Mouse (Mus musculus): ENCODE results near the gene Slc38a5. TPM values are rescaled to one million over a fixed set of nuclear protein-coding genes. Genes with fewer than 3 reads are reported as not detected.
A peak's percentile ranks its signal among the peaks of the same experiment; 100 is the strongest.
"Not testable (repeated sequence)": the region's sequence is repeated elsewhere in the genome, so short reads cannot be mapped to it uniquely, and the experiment has no call there.

Slc38a5 gene
- polyA plus RNA-seq, 1 experiment from 2014 or later: 3.4 TPM

GRCm38 (mm10) chrX:8252334-8253285 is 18.3 kb upstream of the Slc38a5 start, which contains the start of gene Ftsj1:
Gene Ftsj1, minus strand, starts transcription at chrX:8252406.
- no peaks in the 10 kb centered on the region for H3K36me3 ChIP-seq
- H3K4me1 ChIP-seq: peaks cover 4% of the 10 kb centered on the region; the same call in 1 of the 2 replicates
- peak; percentile 92 for ATAC-seq (replicated peaks; ENCODE audit: low FRiP score)
- no peaks in the 10 kb centered on the region for H3K27me3 ChIP-seq
- WGBS: 17% methylated on average over 45 of the region's 45 CpGs
- peak within 1 kb of the TSS; percentile 76 for H3K27ac ChIP-seq
- no peaks in the 10 kb centered on the region for H3K9me3 ChIP-seq (replicated peaks)
- peak within 1 kb of the TSS; percentile 61 for H3K4me3 ChIP-seq (replicated peaks)
- peak within 1 kb of the TSS; percentile 51 for H3K9ac ChIP-seq
- peak within 1 kb of the TSS; percentile 55 for H3K4me2 ChIP-seq

- H3K4me1 ChIP-seq: peaks cover 4% of the 10 kb centered on the region; the same call in 1 of the 2 replicates
- no peaks in the 10 kb centered on the region for H3K27me3 ChIP-seq
- no peak overlapping the region for H3K4me2 ChIP-seq
- H3K4me3 ChIP-seq (replicated peaks): no peak overlapping the region
- no peak for ATAC-seq (replicated peaks; ENCODE audit: low FRiP score)
- 81% methylated on average over 2 of the region's 2 CpGs for WGBS
- H3K27ac ChIP-seq: no peak overlapping the region
- no peak overlapping the region for H3K9ac ChIP-seq
- H3K36me3 ChIP-seq: no peaks in the 10 kb centered on the region
- H3K9me3 ChIP-seq (replicated peaks): no peaks in the 10 kb centered on the region
Measured at GRCm38 (mm10) chrX:8253711-8254110, 17.2 kb upstream of the Slc38a5 start.

DNA sequence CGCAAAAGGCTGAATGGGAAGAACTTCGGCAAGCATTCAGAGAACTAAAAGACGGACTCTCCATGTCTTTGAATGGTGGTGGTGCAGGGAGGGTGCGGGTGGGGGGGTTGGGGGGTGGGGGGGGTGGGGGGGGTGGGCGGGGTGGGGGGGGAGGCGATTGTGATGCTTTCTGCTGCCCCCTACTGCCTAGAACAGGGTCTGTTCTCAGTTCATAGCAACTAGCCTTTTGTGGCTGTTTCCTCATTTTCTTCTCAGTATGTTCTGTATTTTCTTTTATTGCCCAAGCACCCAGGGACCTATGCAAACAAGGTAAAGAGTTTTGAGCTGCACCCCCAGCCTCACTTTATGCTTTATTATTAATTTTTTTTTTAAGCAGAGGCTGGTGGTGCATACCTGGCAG is 15.1 kb upstream of the Slc38a5 start:
- H3K27me3 ChIP-seq: no peaks in the 10 kb centered on the region
- 41% methylated on average over 5 of the region's 6 CpGs for WGBS
- H3K9ac ChIP-seq: no peak overlapping the region
- no peaks in the 10 kb centered on the region for H3K9me3 ChIP-seq (replicated peaks)
- no peaks in the 10 kb centered on the region for H3K36me3 ChIP-seq
- H3K27ac ChIP-seq: no peak overlapping the region
- no peak for ATAC-seq (replicated peaks; ENCODE audit: low FRiP score)
- no peak overlapping the region for H3K4me2 ChIP-seq
- H3K4me3 ChIP-seq (replicated peaks): no peak overlapping the region
- peaks cover 4% of the 10 kb centered on the region; the same call in 1 of the 2 replicates for H3K4me1 ChIP-seq

DNA sequence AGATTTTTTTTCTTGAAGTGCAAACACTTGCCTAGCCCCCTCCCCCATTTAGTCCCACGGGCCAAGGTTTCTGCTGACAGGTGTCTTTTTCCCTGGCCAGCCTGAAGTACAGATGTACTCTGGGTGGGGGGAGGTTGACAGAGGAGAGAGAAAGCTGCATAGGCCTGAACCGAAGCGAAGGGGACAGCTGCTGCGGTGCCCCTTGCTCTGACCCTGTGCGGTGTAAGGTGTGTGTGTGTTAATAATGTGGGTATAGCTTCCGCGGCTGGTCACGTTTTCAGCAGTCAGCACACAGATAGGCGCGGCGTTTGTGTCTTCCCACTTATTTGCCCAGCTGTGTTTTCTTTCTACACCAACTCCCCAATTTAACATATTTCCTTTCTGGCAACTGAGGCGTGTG is 11.5 kb upstream of the Slc38a5 start:
- 65% methylated on average over 12 of the region's 12 CpGs for WGBS
- no peak overlapping the region for H3K4me3 ChIP-seq (replicated peaks)
- H3K27ac ChIP-seq: no peak overlapping the region
- no peaks in the 10 kb centered on the region for H3K27me3 ChIP-seq
- H3K4me1 ChIP-seq: no peaks in the 10 kb centered on the region
- ATAC-seq (replicated peaks; ENCODE audit: low FRiP score): 0 out of 2 replicates have a peak, but pooled peaks have one; percentile 49
- no peaks in the 10 kb centered on the region for H3K9me3 ChIP-seq (replicated peaks)
- H3K4me2 ChIP-seq: no peak overlapping the region
- H3K36me3 ChIP-seq: no peaks in the 10 kb centered on the region
- no peak overlapping the region for H3K9ac ChIP-seq

DNA sequence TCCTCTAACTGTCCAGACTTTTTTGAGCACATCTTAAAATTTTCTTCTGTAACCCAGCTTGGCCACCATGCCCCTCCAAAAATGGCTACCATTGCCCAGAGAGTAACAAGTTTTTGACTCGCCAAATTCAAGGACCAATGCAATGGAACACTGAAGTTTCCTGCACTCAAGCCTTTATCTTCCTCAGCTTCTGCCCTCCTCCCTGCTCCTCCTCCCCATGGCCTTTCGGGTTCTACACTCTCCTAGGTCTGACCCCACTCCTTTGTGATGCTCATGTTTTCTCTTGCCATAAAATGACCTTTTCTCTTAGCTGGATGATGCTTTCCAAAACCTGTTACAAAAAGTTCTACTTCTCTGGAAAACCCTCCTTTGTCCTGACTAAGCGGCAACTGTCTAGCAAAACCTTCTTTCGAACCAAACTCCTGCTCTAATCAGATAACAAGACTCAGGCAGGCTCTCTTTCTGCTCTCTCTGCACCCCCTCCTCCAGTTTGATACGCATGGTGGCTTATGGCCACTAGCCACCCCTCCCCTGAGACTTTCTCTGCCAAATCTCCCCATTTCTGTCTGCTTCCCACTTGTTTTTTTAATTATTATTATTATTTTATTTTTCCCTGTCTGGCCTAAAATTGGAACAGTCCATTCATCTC is 7.7 kb upstream of the Slc38a5 start:
- whole genome bisulfite sequencing: 83% methylated on average over 5 of the region's 5 CpGs

GRCm38 (mm10) chrX:8264222-8264621 is 6.7 kb upstream of the Slc38a5 start:
- no peaks in the 10 kb centered on the region for H3K27me3 ChIP-seq
- no peaks in the 10 kb centered on the region for H3K9me3 ChIP-seq (replicated peaks)
- no peak overlapping the region for H3K4me3 ChIP-seq (replicated peaks)
- no peak overlapping the region for H3K4me2 ChIP-seq
- WGBS: 90% methylated on average over 3 of the region's 3 CpGs
- H3K9ac ChIP-seq: no peak overlapping the region
- H3K27ac ChIP-seq: no peak overlapping the region
- no peaks in the 10 kb centered on the region for H3K4me1 ChIP-seq
- ATAC-seq (replicated peaks; ENCODE audit: low FRiP score): no peak
- no peaks in the 10 kb centered on the region for H3K36me3 ChIP-seq

More for the DNA sequence above, 7.7 kb upstream of the Slc38a5 start:
- H3K4me2 ChIP-seq: no peak overlapping the region
- H3K9ac ChIP-seq: no peak overlapping the region
- no peak for ATAC-seq (replicated peaks; ENCODE audit: low FRiP score)
- no peak overlapping the region for H3K4me3 ChIP-seq (replicated peaks)
- no peaks in the 10 kb centered on the region for H3K4me1 ChIP-seq
- no peaks in the 10 kb centered on the region for H3K9me3 ChIP-seq (replicated peaks)
- no peaks in the 10 kb centered on the region for H3K27me3 ChIP-seq
- no peaks in the 10 kb centered on the region for H3K36me3 ChIP-seq
- no peak overlapping the region for H3K27ac ChIP-seq

DNA sequence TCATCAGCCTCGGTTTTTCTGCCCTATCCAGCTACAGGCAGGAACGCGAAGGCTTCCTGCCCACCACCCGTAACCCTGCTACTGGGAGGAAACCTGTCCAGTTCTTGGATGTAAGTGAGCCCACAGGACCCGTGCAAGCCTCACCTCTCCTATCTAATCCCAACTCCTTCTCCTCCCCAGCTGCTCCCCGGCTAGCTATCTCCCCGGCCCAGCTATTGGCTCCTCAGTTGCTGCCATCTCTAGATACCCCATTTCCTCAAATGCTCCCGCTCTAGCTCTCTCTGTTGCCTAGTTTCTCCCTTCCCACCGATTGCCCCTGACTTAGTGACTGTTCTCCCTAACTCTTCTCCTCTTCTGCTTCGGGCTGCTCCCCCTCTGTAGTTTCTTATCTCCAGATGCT is 1.1 kb downstream of the Slc38a5 start:
- Histone ChIP-seq H3K27me3 (peaks cover 21% of the 10 kb centered on the region), H3K9ac (no peak overlapping the region), H3K4me2 (peak overlapping the region; percentile 36), H3K4me3 (replicated peaks) (peak overlapping the region; percentile 14; the same call in 1 of the 2 replicates), H3K9me3 (replicated peaks) (no peaks in the 10 kb centered on the region), H3K36me3 (no peaks in the 10 kb centered on the region), H3K4me1 (no peaks in the 10 kb centered on the region), H3K27ac (no peak overlapping the region)
- ATAC-seq (replicated peaks; ENCODE audit: low FRiP score): no peak
- WGBS: 27% methylated on average over 10 of the region's 10 CpGs

DNA sequence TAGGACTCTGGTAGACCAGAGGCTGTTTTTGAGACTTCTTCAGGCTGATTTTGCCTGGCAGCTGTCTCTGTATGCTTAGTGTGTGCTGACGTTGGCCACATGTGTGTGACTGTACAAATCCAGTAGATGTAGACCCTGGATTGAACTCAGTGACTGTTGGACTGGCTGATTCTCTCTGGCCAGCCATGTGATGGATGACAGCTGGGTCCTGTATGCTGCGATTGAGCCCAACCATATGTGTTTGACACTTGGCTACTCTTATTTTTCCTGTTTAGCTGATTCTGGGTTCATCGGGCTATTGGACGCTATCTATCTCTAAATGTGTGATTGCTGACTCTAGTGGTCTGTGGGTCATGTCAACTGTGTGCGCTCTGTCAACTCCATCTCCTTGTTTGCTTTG is 3.1 kb downstream of the Slc38a5 start:
- ATAC-seq (replicated peaks; ENCODE audit: low FRiP score): peak; percentile 70; the same call in 1 of the 2 replicates
- H3K36me3 ChIP-seq: no peaks in the 10 kb centered on the region
- H3K4me1 ChIP-seq: no peaks in the 10 kb centered on the region
- 80% methylated on average over 5 of the region's 5 CpGs for WGBS
- H3K27ac ChIP-seq: no peak overlapping the region
- H3K4me3 ChIP-seq (replicated peaks): no peak overlapping the region
- H3K9me3 ChIP-seq (replicated peaks): no peaks in the 10 kb centered on the region
- H3K9ac ChIP-seq: no peak overlapping the region
- H3K27me3 ChIP-seq: peaks cover 21% of the 10 kb centered on the region
- H3K4me2 ChIP-seq: no peak overlapping the region

GRCm38 (mm10) chrX:8288621-8289020 is 17.7 kb downstream of the Slc38a5 start:
- no peaks in the 10 kb centered on the region for H3K36me3 ChIP-seq
- H3K9me3 ChIP-seq (replicated peaks): no peaks in the 10 kb centered on the region
- no peak overlapping the region for H3K4me3 ChIP-seq (replicated peaks)
- 85% methylated on average over 5 of the region's 5 CpGs for WGBS
- no peaks in the 10 kb centered on the region for H3K4me1 ChIP-seq
- no peaks in the 10 kb centered on the region for H3K27me3 ChIP-seq
- ATAC-seq (replicated peaks; ENCODE audit: low FRiP score): no peak
- no peak overlapping the region for H3K27ac ChIP-seq
- no peak overlapping the region for H3K4me2 ChIP-seq
- no peak overlapping the region for H3K9ac ChIP-seq

GRCm38 (mm10) chrX:8309302-8309701 is 38.4 kb downstream of the Slc38a5 start:
- Histone ChIP-seq H3K27me3 (no peaks in the 10 kb centered on the region), H3K4me1 (no peaks in the 10 kb centered on the region), H3K4me3 (replicated peaks) (no peak overlapping the region), H3K36me3 (no peaks in the 10 kb centered on the region), H3K4me2 (no peak overlapping the region), H3K9me3 (replicated peaks) (no peaks in the 10 kb centered on the region), H3K27ac (no peak overlapping the region), H3K9ac (no peak overlapping the region)
- 55% methylated on average over 1 of the region's 1 CpGs for WGBS
- ATAC-seq (replicated peaks; ENCODE audit: low FRiP score): no peak; the same call in 1 of the 2 replicates

DNA sequence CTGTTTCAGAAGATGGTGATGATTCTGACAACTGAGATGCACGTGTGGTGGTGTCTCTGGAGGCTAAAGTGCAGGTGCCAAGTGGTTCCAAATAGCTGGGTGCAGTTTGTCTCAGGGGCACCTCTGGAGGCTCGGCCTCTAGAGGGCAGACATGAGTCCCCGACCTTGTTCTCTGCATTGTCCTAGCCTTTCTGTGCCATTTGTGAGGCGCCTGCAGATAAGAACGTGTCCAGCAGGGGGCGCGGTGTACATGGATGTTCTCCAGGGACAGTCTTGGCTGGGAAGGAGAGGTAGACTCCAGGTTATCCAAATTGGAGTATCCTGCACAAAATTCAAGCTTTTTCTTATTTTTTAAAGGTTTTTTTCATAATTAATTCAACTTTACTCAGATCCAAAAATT is 44.0 kb downstream of the Slc38a5 start:
- not testable (repeated sequence) for H3K4me1 ChIP-seq; H3K4me2 ChIP-seq; H3K4me3 ChIP-seq (replicated peaks); H3K9ac ChIP-seq; H3K27ac ChIP-seq; H3K9me3 ChIP-seq (replicated peaks); H3K36me3 ChIP-seq; H3K27me3 ChIP-seq; ATAC-seq (replicated peaks; ENCODE audit: low FRiP score)
- 10% methylated on average over 7 of the region's 7 CpGs for WGBS

DNA sequence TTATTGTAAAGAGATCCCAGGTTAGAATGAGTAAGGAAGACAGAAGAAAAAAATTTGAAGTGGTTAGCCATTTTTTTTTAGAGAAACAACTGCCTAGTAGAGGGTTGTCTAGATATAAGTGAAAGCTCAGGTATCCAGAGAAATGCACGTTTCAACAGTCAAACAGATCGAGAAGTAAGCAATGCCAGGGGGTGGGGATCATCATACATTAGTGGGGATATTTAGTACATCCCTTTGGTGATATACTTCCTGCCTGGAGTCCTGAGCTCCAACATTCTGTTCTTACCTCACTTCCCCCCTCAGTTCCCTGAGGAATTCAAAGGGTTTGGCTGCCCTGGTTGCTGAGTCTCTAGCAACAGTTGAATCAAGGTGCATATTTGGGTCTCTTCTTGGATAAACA is 56.2 kb downstream of the Slc38a5 start, which contains the start of gene Ssxb10:
Ssxb10 (plus strand) TSS at position 301 of the 400 bp plus-strand sequence.
- no peak for ATAC-seq (replicated peaks; ENCODE audit: low FRiP score)
- Histone ChIP-seq H3K4me2 (no peak within 1 kb of the TSS), H3K4me1 (no peaks in the 10 kb centered on the region), H3K9ac (no peak within 1 kb of the TSS), H3K27ac (no peak within 1 kb of the TSS), H3K4me3 (replicated peaks) (no peak within 1 kb of the TSS), H3K27me3 (no peaks in the 10 kb centered on the region), H3K36me3 (no peaks in the 10 kb centered on the region), H3K9me3 (replicated peaks) (peaks cover 10% of the 10 kb centered on the region)
- WGBS: 66% methylated on average over 2 of the region's 2 CpGs

All from kidney, embryonic 15.5 days (tissue).